Mouse (Mus musculus): Measurements from ENCODE around the gene Tnfsf15. TPM values are rescaled to one million over a fixed set of nuclear protein-coding genes. Genes with fewer than 3 reads are reported as not detected.

Gene Tnfsf15
- polyA plus RNA-seq, 3 experiments from 2014 or later, result 0.63 to 1.0 (median 0.82) TPM

- ATAC-seq, result no peak
Measured at GRCm38 (mm10) chr4:63683716-63684115, 61.2 kb downstream of the Tnfsf15 start.

GRCm38 (mm10) chr4:63683056-63683455 lies 61.9 kb downstream of the Tnfsf15 start:
- no peak for ATAC-seq

- no peak for ATAC-seq
Measured at GRCm38 (mm10) chr4:63682441-63682840, 62.5 kb downstream of the Tnfsf15 start.

- no peak for ATAC-seq
Measured at GRCm38 (mm10) chr4:63681557-63681956, 63.4 kb downstream of the Tnfsf15 start.

Other genes starting within 250 kb of the Tnfsf15 start
- 1 to 10 TPM in 2 of 3 experiments, under 1 TPM in 1; 0.75 to 4.4 (median 3.9) TPM for gene Whrn, start 249.1 kb downstream of the Tnfsf15 start, polyA plus RNA-seq (2017; shearing (Covaris generic))
- 100 to 1,000 TPM; 197 to 241 (median 218) TPM for gene Atp6v1g1, start 200.3 kb downstream of the Tnfsf15 start, polyA plus RNA-seq (2017; shearing (Covaris generic))
- 10 to 100 TPM; 17.1 to 23.9 (median 19.5) TPM for gene Tmem268, start 186.3 kb downstream of the Tnfsf15 start, polyA plus RNA-seq (2017; shearing (Covaris generic))
- gene Gm11213, start 139.9 kb downstream of the Tnfsf15 start, polyA plus RNA-seq (2017; shearing (Covaris generic)), result not detected
- not detected for gene Tex48, start 122.7 kb downstream of the Tnfsf15 start, polyA plus RNA-seq (2017; shearing (Covaris generic))
- gene Gm11214, start 81.7 kb downstream of the Tnfsf15 start, polyA plus RNA-seq (2017; shearing (Covaris generic)), result not detected
- 100 to 1,000 TPM in 2 of 3 experiments, 10 to 100 TPM in 1; 86.1 to 126 (median 123) TPM for gene Tnfsf8, start 116.2 kb upstream of the Tnfsf15 start, polyA plus RNA-seq (2017; shearing (Covaris generic))

Data from inflammation-experienced regulatory T-cells, adult 6 months (primary cell).